ENCODE assay signal across 13 mouse cellular contexts in genomic region chr2:163459380-163459779, GRCm38 (mm10). TPM values are rescaled to one million over a fixed set of nuclear protein-coding genes. Genes with fewer than 3 reads are reported as not detected.
DNase-seq lines count a peak whose midpoint lies in the region; ATAC-seq and TF ChIP-seq lines count a peak whose summit lies in the region.
"Had no signal": no experiment of that assay in that cellular context is flagged by ENCODE, and none has a peak within 500 bp of the region (broad histone marks: within the 10 kb centered on the region; RNA-seq: fewer than 3 reads in every experiment).

No protein-coding gene starts in this region.

- WGBS in cerebellum, adult 2 months = 48% methylated on average over 10 of the region's 10 CpGs
- 46% methylated on average over 10 of the region's 10 CpGs for WGBS in midbrain, embryonic 13.5 days
- WGBS in midbrain, embryonic 11.5 days = 47% methylated on average over 10 of the region's 10 CpGs
- WGBS in neural tube, embryonic 15.5 days = 33% methylated on average over 10 of the region's 10 CpGs

- H3K36me3 ChIP-seq in midbrain, embryonic 13.5 days = peaks cover 13% of the 10 kb centered on the region
- no peaks in the 10 kb centered on the region for H3K36me3 ChIP-seq in midbrain, embryonic 11.5 days (ENCODE audit: control insufficient read depth, insufficient read depth, low read length)
- peaks cover 10% of the 10 kb centered on the region for H3K36me3 ChIP-seq in neural tube, embryonic 15.5 days
- H3K36me3 ChIP-seq: embryonic facial prominence, embryonic 12.5 days had no signal

- peak; percentile 57; the same call in 1 of the 2 replicates for ATAC-seq in midbrain, embryonic 13.5 days
- no peak for ATAC-seq in midbrain, embryonic 11.5 days (ENCODE audit: low FRiP score)
- ATAC-seq in neural tube, embryonic 15.5 days (ENCODE audit: low FRiP score) = peak; percentile 60; the same call in 1 of the 2 replicates

- peak overlapping the region; percentile 59 for H3K4me3 ChIP-seq in cerebellum, adult 2 months (replicated peaks; ENCODE audit: insufficient read depth, low read depth, low read length)
- H3K4me3 ChIP-seq in midbrain, embryonic 13.5 days (replicated peaks) = 0 out of 2 replicates have a peak overlapping the region, but pooled peaks have one; percentile 15
- no peak overlapping the region for H3K4me3 ChIP-seq in midbrain, embryonic 11.5 days (ENCODE audit: low read depth, low read length)
- peak overlapping the region; percentile 4 for H3K4me3 ChIP-seq in neural tube, embryonic 15.5 days (replicated peaks)
- H3K4me3 ChIP-seq: embryonic facial prominence, embryonic 12.5 days had no signal

- no peaks in the 10 kb centered on the region for H3K9me3 ChIP-seq in midbrain, embryonic 13.5 days
- no peaks in the 10 kb centered on the region for H3K9me3 ChIP-seq in midbrain, embryonic 11.5 days (ENCODE audit: control insufficient read depth, low read length)
- H3K9me3 ChIP-seq in neural tube, embryonic 15.5 days (replicated peaks) = no peaks in the 10 kb centered on the region
- H3K9me3 ChIP-seq: embryonic facial prominence, embryonic 12.5 days had no signal

- peaks cover 20% of the 10 kb centered on the region for H3K4me1 ChIP-seq in cerebellum, adult 2 months (ENCODE audit: control insufficient read depth, insufficient read depth, low read length)
- no peaks in the 10 kb centered on the region for H3K4me1 ChIP-seq in midbrain, embryonic 13.5 days (replicated peaks)
- H3K4me1 ChIP-seq in midbrain, embryonic 11.5 days (ENCODE audit: control insufficient read depth, insufficient read depth, low read length) = no peaks in the 10 kb centered on the region
- peaks cover 16% of the 10 kb centered on the region for H3K4me1 ChIP-seq in neural tube, embryonic 15.5 days
- H3K4me1 ChIP-seq: embryonic facial prominence, embryonic 12.5 days had no signal

- H3K27ac ChIP-seq in cerebellum, adult 2 months (ENCODE audit: insufficient read depth, low read length) = peak overlapping the region; percentile 66
- H3K27ac ChIP-seq in midbrain, embryonic 13.5 days = no peak overlapping the region
- H3K27ac ChIP-seq in midbrain, embryonic 11.5 days (ENCODE audit: low read depth, low read length) = no peak overlapping the region
- peak overlapping the region; percentile 60; the same call in 1 of the 2 replicates for H3K27ac ChIP-seq in neural tube, embryonic 15.5 days (replicated peaks)
- H3K27ac ChIP-seq: embryonic facial prominence, embryonic 12.5 days had no signal

- no peak for TF ChIP-seq CTCF in cerebellum, adult 2 months (IDR thresholded peaks at IDR 0.05; ENCODE audit: borderline replicate concordance, insufficient read depth, low read depth, low read length)

- peak in 1 of 2 experiments; percentile 1 for DNase-seq in cerebellum, adult 2 months
- no peak for DNase-seq in cerebellum, adult 8-10 months
- no peak for DNase-seq in midbrain, embryonic 11.5 days (ENCODE audit: low spot score, missing footprints)
- peak; percentile 30 to 36 for DNase-seq in heart, postnatal 14 days
- DNase-seq in layer of hippocampus, postnatal 10 days (ENCODE audit: low spot score in 2 of 2) = no peak
- DNase-seq in cerebellum, postnatal 4 days (ENCODE audit: low spot score in 2 of 2) = no peak
- DNase-seq: kidney, postnatal 36 days; lung, postnatal 36 days; right cerebral cortex, adult 18-20 months had no signal

- no peak overlapping the region; the same call in 1 of the 2 replicates for H3K9ac ChIP-seq in midbrain, embryonic 13.5 days (replicated peaks)
- H3K9ac ChIP-seq in midbrain, embryonic 11.5 days (ENCODE audit: low read length) = no peak overlapping the region
- peak overlapping the region; percentile 20; the same call in 1 of the 2 replicates for H3K9ac ChIP-seq in neural tube, embryonic 15.5 days (replicated peaks)
- H3K9ac ChIP-seq: embryonic facial prominence, embryonic 12.5 days had no signal

- no peak for TF ChIP-seq POLR2A in cerebellum, adult 2 months (IDR thresholded peaks at IDR 0.05; ENCODE audit: borderline replicate concordance, insufficient read depth, low read length)

- no peaks in the 10 kb centered on the region for H3K27me3 ChIP-seq in cerebellum, adult 2 months (ENCODE audit: control insufficient read depth, insufficient read depth, low read length)
- peaks cover 5% of the 10 kb centered on the region; the same call in 1 of the 2 replicates for H3K27me3 ChIP-seq in midbrain, embryonic 13.5 days
- peaks cover 2% of the 10 kb centered on the region; the same call in 1 of the 2 replicates for H3K27me3 ChIP-seq in midbrain, embryonic 11.5 days (ENCODE audit: control insufficient read depth, insufficient read depth, low read length)
- peaks cover 3% of the 10 kb centered on the region; the same call in 1 of the 2 replicates for H3K27me3 ChIP-seq in neural tube, embryonic 15.5 days (replicated peaks)

- H3K4me2 ChIP-seq in midbrain, embryonic 13.5 days (replicated peaks) = peak overlapping the region; percentile 28
- H3K4me2 ChIP-seq in midbrain, embryonic 11.5 days = no peak overlapping the region
- H3K4me2 ChIP-seq in neural tube, embryonic 15.5 days = peak overlapping the region; percentile 42
- H3K4me2 ChIP-seq: embryonic facial prominence, embryonic 12.5 days had no signal

- intact Hi-C loops in heart, postnatal 14 days (cut with DNase I) = no loop called here

RNA-seq across cellular contexts. Expression of gene Fitm2, which starts 13.0 kb away (rescaled TPM):
- polyA plus RNA-seq in cerebellum, adult 2 months (2012; rRNA removed) = 20.2 and 21.5 TPM in 2 replicates
- polyA plus RNA-seq in midbrain, embryonic 13.5 days (2015; fragmentation: Nextera tagmentation; extraction: Ambion mirVana) = 12.1 and 12.7 TPM in 2 replicates
- 9.3 and 9.6 TPM in 2 replicates for polyA plus RNA-seq in midbrain, embryonic 11.5 days (2014; fragmentation: Nextera tagmentation; extraction: Ambion mirVana)
- 100 to 1,000 TPM; 145 to 152 TPM for total RNA-seq in heart, postnatal 14 days (2021)
- polyA plus RNA-seq in neural tube, embryonic 15.5 days (2015; fragmentation: Nextera tagmentation; extraction: Ambion mirVana) = 17.1 and 18.3 TPM in 2 replicates
- 10 to 100 TPM; 17.9 to 18.8 TPM for total RNA-seq in layer of hippocampus, postnatal 10 days (2021)

RNA-seq across cellular contexts. Expression of gene Gdap1l1, which starts 21.1 kb away (rescaled TPM):
- 126 and 128 TPM in 2 replicates for polyA plus RNA-seq in cerebellum, adult 2 months (2012; rRNA removed)
- polyA plus RNA-seq in midbrain, embryonic 13.5 days (2015; fragmentation: Nextera tagmentation; extraction: Ambion mirVana) = 114 and 121 TPM in 2 replicates
- polyA plus RNA-seq in midbrain, embryonic 11.5 days (2014; fragmentation: Nextera tagmentation; extraction: Ambion mirVana) = 42.8 and 42.9 TPM in 2 replicates
- total RNA-seq in heart, postnatal 14 days (2021) = not detected
- 108 and 129 TPM in 2 replicates for polyA plus RNA-seq in neural tube, embryonic 15.5 days (2015; fragmentation: Nextera tagmentation; extraction: Ambion mirVana)
- 100 to 1,000 TPM in 1 of 2 experiments, 10 to 100 TPM in 1; 89.7 to 103 TPM for total RNA-seq in layer of hippocampus, postnatal 10 days (2021)
- total RNA-seq: granulocyte monocyte progenitor cell, adult 5-6 weeks had no signal

RNA-seq across cellular contexts. Expression of gene R3hdml, which starts 32.7 kb away (rescaled TPM):
- polyA plus RNA-seq in cerebellum, adult 2 months (2012; rRNA removed) = not detected in 2 replicates
- 0.18 TPM in 1 of 2 replicates, not detected in the other for polyA plus RNA-seq in midbrain, embryonic 13.5 days (2015; fragmentation: Nextera tagmentation; extraction: Ambion mirVana)
- not detected in 2 replicates for polyA plus RNA-seq in midbrain, embryonic 11.5 days (2014; fragmentation: Nextera tagmentation; extraction: Ambion mirVana)
- total RNA-seq in heart, postnatal 14 days (2021) = not detected
- 0.18 TPM in 1 of 2 replicates, not detected in the other for polyA plus RNA-seq in neural tube, embryonic 15.5 days (2015; fragmentation: Nextera tagmentation; extraction: Ambion mirVana)
- under 1 TPM; 0.51 to 0.55 TPM for total RNA-seq in layer of hippocampus, postnatal 10 days (2021)
- total RNA-seq: granulocyte monocyte progenitor cell, adult 5-6 weeks had no signal
- polyA plus RNA-seq: embryonic facial prominence, embryonic 12.5 days had no signal

RNA-seq across cellular contexts. Expression of gene Oser1, which starts 34.9 kb away (rescaled TPM):
- polyA plus RNA-seq in cerebellum, adult 2 months (2012; rRNA removed) = 37.7 and 39.4 TPM in 2 replicates
- 77.3 and 79.4 TPM in 2 replicates for polyA plus RNA-seq in midbrain, embryonic 13.5 days (2015; fragmentation: Nextera tagmentation; extraction: Ambion mirVana)
- polyA plus RNA-seq in midbrain, embryonic 11.5 days (2014; fragmentation: Nextera tagmentation; extraction: Ambion mirVana) = 89.2 and 91.9 TPM in 2 replicates
- total RNA-seq in heart, postnatal 14 days (2021) = 10 to 100 TPM; 22.3 to 25.3 TPM
- 72.6 and 82.1 TPM in 2 replicates for polyA plus RNA-seq in neural tube, embryonic 15.5 days (2015; fragmentation: Nextera tagmentation; extraction: Ambion mirVana)
- total RNA-seq in layer of hippocampus, postnatal 10 days (2021) = 10 to 100 TPM; 16.7 to 18.8 TPM

RNA-seq across cellular contexts. Expression of gene Hnf4a, which starts 47.2 kb away (rescaled TPM):
- 0.02 and 0.03 TPM in 2 replicates for polyA plus RNA-seq in cerebellum, adult 2 months (2012; rRNA removed)
- polyA plus RNA-seq in midbrain, embryonic 13.5 days (2015; fragmentation: Nextera tagmentation; extraction: Ambion mirVana) = not detected in 2 replicates
- polyA plus RNA-seq in midbrain, embryonic 11.5 days (2014; fragmentation: Nextera tagmentation; extraction: Ambion mirVana) = not detected in 2 replicates
- total RNA-seq in heart, postnatal 14 days (2021) = under 1 TPM in 1 of 2 experiments, not detected in 1; 0.05 TPM
- polyA plus RNA-seq in neural tube, embryonic 15.5 days (2015; fragmentation: Nextera tagmentation; extraction: Ambion mirVana) = 0.04 and 5.2 TPM in 2 replicates
- total RNA-seq in layer of hippocampus, postnatal 10 days (2021) = not detected
- polyA plus RNA-seq: embryonic facial prominence, embryonic 12.5 days had no signal

Comparison
In these comparisons a context has a peak if more than half of its experiments do, and no peak if none do; other contexts are left out.
1. DNase-seq: peak in heart, postnatal 14 days (2 of 2); none in cerebellum, adult 8-10 months (single experiment), midbrain, embryonic 11.5 days (single experiment), layer of hippocampus, postnatal 10 days (0 of 2) and cerebellum, postnatal 4 days (0 of 2).
2. H3K27ac ChIP-seq: peak in cerebellum, adult 2 months (single experiment) and neural tube, embryonic 15.5 days (single experiment); none in midbrain, embryonic 13.5 days (single experiment) and midbrain, embryonic 11.5 days (single experiment).